Mouse (Mus musculus): ENCODE data around the gene Zfp941.

The Zfp941 gene

DNA sequence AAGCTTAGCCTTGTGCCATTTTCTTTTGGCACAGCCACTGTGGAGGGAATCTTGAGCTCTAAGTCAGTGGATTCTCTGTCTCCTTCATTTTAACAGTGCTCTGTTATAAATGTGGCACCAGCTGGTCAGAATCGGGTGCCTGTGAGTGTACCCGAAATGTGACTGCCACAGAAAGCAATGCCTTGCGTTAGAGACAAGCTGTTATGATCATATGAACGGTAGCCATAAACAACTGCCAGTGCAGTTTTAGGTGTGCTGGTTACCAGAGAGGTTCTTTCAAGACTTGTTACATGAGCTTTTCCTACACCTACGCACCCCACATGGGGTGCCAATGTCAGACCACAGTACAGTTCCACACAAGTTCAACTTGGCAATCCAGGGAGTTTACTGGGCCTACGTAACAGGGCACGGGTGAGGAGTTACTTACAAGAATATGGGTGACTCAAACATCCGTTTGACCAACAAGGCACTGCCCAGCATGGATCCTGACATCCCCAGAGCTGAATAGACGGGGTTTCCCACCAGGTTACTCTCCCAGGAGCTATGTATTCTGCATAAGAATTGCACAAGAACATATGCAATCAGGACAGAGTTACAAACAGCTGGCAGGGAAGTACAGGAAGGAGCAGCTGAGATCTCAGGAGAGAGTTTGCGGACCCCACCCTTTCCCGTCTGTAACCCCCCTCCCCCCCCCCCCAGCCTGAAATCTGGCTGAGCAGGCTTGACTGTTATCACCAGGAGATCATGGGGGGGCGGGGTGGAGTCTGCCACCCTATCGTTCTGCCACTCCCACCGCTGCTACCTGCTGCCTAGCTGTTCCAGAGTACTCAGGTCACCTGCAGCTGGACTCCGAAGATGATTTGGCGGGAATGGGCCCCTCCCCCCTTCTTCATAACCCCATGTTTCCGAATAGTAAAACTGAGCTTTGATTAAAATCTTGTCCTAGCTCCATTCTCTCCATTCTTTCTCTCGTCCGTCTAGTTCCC, 19.1 kb upstream of the Zfp941 start:
- DNase-seq (ENCODE audit: low spot score in 2 of 2) = no peak

DNA sequence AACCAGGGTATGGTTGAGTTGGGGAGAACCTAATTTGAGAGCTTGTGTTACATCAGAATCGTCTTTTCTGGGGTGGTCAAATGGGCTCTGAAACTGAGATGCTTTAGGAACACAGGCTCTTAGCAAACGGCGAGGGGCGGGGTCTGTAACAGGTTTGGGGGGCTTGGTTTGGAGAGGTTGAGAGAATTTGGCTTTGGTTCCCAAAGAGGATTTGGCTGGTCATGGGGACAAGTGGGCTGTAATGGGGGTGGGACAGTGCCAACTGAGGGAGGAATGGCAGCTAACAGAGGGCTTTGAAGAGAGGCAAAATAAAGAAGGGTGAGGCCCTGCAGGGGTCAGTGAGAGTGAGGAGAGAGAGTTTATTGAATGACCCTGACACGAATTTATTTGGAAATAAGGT, 17.6 kb upstream of the Zfp941 start:
- no peak for DNase-seq (ENCODE audit: low spot score in 2 of 2)

GRCm38 (mm10) chr7:140836243-140837115, 14.5 kb upstream of the Zfp941 start:
- no peak for DNase-seq (ENCODE audit: low spot score in 2 of 2)

- no peak for DNase-seq (ENCODE audit: low spot score in 2 of 2)
These were observed 13.7 kb upstream of the Zfp941 start for GRCm38 (mm10) chr7:140835758-140836087.

- DNase-seq (ENCODE audit: low spot score in 2 of 2) = no peak
These were observed 13.2 kb upstream of the Zfp941 start, which contains the start of gene Urah for GRCm38 (mm10) chr7:140834968-140835757. Gene Urah (plus strand): TSS chr7:140835018.

GRCm38 (mm10) chr7:140833341-140833740, 11.4 kb upstream of the Zfp941 start:
- DNase-seq (ENCODE audit: low spot score in 2 of 2) = no peak

DNA sequence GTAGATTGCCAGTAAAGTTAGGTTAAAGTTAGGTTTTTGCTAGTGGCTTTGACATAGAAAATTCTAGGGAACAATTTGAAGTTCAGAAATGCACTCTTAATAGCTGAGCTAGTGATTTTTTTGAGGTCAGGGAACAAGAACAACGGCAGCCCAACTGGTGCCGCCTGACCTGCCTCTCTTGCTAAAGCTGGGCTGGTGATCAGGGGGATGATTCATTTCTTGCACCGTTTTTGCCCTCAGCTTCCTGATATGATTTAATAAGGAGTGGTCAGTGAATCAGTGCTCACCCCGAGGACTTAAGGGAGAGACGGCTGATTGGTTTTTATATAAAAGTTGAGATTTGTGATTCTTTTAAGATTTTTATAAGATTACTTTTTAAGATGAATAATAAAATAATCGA, 9.5 kb upstream of the Zfp941 start:
- DNase-seq (ENCODE audit: low spot score in 2 of 2) = no peak

DNA sequence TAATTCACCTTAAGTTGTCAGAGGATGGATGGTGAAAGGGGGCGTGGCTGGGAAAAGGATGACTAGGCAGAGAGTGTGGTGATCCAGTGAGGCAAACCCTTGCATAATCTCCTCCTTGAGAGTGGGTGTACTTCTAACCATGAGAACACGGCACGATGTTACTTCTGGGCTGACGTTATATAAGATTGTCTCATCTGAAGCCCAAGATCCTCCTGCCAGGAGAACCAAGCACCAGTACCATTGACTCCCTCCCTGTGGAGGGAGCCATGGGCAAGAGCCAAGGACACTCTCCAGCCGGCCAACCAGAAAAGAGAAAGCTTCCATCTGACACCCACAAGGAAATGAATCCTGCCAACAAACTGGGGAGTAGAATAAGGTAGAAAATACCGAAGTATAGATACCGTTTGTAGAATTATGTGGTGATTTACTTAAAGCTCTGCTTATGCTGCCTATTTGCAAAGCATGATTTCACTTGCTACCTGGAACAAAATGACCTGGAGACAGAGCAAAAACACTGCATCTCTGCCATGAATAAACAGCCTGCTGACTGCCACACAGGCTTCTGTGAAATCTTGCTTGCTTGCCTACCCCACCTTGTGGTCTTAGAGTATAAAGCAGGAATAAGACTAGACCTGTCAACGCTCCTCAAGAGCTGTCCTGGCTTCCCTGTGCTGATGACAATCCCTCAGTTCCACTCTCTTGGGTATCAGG, 6.3 kb upstream of the Zfp941 start:
- peak in 1 of 2 experiments; percentile 29 for DNase-seq (ENCODE audit: low spot score in 2 of 2)

GRCm38 (mm10) chr7:140822731-140823130, 753 bp upstream of the Zfp941 start:
- DNase-seq (ENCODE audit: low spot score in 2 of 2) = no peak

DNA sequence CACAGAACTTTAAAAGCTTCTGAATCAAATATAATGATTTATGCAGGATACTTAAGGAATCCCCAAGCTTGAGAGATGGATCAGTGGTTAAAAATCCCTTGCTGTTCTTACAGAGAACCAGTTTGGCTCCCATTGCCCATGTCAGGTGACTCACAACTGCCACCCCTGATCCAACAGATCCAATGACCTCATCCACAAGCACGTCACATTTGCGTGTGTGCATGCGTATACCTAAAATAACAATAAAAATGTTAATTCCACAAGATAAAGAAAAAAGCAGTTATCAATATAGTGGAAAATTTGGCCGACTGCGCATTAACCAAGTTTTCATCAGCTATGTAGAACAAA, 699 bp downstream of the Zfp941 start:
- DNase-seq (ENCODE audit: low spot score in 2 of 2) = no peak

GRCm38 (mm10) chr7:140820173-140820572, 1.8 kb downstream of the Zfp941 start:
- DNase-seq (ENCODE audit: low spot score in 2 of 2) = no peak

GRCm38 (mm10) chr7:140812850-140813249, 9.1 kb downstream of the Zfp941 start:
- no peak for DNase-seq (ENCODE audit: low spot score in 2 of 2)

DNA sequence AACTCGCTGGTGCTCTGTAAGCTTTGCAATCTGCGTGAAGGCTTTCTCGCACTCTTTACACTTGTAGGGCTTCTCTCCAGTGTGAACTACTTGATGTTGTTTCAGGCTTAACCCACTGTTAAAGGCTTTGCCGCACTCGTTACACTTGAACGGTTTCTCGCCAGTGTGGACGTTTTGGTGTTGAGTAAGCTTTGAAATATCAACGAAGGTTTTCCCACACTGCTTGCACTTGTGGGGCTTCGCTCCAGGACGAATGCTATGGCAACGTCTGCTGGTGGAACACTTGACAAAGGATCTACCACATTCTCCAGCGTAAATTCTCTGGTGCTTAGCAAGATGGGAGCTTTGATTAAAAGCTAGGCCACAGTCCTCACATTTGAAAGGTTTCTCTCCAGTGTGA, 10.3 kb downstream of the Zfp941 start:
- no peak for DNase-seq (ENCODE audit: low spot score in 2 of 2)

DNA sequence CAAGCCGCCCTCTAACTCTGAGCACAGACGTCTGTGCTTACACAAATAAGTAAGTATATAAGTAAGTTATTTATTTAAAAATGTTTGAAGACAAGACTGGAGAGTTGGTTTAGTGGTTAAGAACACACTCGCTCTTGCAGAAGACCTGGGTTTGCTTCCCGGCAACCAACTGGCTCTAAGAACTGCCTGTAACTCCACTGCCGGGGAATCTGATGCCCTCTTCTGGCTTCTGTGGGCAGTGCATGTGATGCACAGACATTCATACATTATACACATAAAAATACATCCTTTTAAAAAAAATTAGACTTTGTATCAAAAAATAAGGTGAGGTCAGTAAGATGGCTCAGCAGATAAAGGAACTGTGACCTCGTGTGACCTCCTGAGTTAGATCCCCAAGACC, 11.5 kb downstream of the Zfp941 start:
- DNase-seq (ENCODE audit: low spot score in 2 of 2) = no peak

DNA sequence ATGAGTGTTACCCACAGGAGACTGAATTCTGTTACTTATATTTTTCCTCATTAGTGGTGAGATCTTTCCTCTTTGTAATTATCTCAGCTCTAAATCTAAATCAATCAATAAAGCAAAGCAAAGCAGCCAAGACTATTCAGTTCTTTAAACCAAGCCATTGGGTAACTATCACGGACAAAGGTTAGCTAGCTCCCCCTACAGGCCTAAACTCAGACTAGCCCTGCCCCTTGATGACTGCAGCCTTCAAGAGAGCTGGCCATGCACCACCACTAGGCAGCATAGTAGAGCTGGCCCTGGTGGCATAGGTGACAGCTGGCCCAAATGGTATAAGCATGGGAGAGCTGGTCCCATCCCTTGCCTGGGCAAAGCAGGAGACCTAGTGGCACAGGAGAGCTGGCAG, 16.3 kb downstream of the Zfp941 start:
- DNase-seq (ENCODE audit: low spot score in 2 of 2) = peak in 1 of 2 experiments; percentile 43

- no peak for DNase-seq (ENCODE audit: low spot score in 2 of 2)
These were observed 19.3 kb downstream of the Zfp941 start for GRCm38 (mm10) chr7:140802629-140803028.

DNA sequence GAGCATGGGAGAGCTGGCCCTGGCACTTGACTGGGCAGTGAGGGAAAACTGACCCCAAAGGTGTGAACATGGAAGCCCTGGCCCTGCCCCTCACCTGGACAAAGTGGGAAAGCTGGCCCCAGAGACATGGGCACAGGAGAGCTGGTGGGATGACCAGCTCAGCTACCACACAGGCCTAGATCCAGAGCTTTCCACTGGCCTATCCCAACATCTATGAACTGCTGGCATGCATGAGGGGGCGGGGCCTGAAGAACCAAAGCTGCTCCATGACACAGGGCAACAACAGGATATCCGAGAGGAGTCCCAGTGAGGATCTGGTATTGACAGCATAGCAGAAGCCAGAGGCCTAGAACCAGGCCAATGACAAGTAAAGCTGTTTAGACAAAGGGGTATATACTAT, 23.8 kb downstream of the Zfp941 start:
- DNase-seq (ENCODE audit: low spot score in 2 of 2) = no peak

DNA sequence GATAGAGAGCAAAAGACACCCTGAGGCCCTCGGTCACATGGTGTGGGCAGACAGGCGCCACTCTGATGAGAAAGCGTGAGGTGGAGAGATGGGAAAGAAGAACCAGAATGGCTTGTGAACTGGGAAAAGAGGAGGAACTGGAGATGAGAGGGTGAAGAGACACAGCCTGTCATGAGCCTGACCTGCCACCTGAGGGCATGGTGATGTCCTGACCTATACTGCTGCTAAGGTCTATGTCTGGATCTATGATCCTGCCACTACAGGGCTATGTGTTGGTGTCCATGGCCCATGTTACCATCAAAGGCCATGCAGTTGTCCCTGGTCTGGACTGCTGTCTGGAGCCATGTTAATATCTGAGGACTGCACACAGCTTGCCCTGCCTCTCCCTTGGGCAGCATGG, 24.4 kb downstream of the Zfp941 start:
- DNase-seq (ENCODE audit: low spot score in 2 of 2) = no peak

GRCm38 (mm10) chr7:140793541-140793940, 28.4 kb downstream of the Zfp941 start:
- DNase-seq (ENCODE audit: low spot score in 2 of 2) = no peak

- no peak for DNase-seq (ENCODE audit: low spot score in 2 of 2)
These were observed 33.9 kb downstream of the Zfp941 start for GRCm38 (mm10) chr7:140788053-140788435.

DNA sequence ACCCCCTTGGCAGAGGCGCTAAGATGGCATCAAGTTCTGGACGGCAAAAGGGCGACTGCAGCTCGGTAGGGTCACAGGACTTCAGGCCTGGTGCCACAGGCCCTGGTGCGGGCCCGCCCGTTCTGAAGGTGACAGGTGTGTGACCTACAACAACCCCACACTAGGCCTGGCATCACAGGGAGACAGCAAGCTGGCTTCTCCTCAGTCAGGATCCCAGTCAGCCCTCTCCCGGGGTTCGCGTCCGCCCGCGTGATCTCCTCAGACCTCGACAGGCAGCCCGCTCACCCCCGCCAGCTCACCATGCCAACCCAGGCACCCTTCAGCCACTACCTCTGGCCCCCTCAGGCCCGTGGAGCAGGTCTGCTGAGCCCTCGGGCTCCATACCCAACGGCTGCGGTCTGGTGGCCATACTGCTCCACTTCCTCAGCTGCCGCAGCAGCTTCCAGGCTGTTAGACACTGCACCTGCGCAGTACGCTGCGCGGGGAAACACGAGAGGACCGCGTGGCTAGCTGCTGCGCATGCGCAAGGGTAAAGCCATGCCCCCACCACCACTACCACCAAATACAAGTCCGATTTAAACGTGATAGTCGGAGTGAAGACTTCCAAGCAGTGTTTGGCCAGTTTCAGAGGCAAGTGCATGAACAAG, 34.4 kb downstream of the Zfp941 start, which contains the start of gene Syce1:
Gene Syce1, minus strand, starts transcription at position 447 of the 647 bp plus-strand sequence.
- no peak for DNase-seq (ENCODE audit: low spot score in 2 of 2)

All from frontal cortex, postnatal 25 days (tissue).